Mouse (Mus musculus) liver, adult 2 months (tissue): Measurements from ENCODE around the gene Prr7.
"Not testable (repeated sequence)": the region's sequence is repeated elsewhere in the genome, so short reads cannot be mapped to it uniquely, and the experiment has no call there.

ENCODE experiments used
- CTCF ChIP-seq: fragments of 200-500 bp; IDR thresholded peaks from 2 replicates; pipeline ENCODE4 v1.5.1; 2011; ENCODE audit warnings: low read depth, low read length, control low read depth
- POLR2A ChIP-seq: fragments of 200-500 bp; IDR thresholded peaks from 2 replicates; pipeline ENCODE4 v1.6.1; 2011; ENCODE audit warnings: low read length, control low read depth; ENCODE audit not compliant: insufficient read depth; ENCODE audit errors: extremely low read depth

DNA sequence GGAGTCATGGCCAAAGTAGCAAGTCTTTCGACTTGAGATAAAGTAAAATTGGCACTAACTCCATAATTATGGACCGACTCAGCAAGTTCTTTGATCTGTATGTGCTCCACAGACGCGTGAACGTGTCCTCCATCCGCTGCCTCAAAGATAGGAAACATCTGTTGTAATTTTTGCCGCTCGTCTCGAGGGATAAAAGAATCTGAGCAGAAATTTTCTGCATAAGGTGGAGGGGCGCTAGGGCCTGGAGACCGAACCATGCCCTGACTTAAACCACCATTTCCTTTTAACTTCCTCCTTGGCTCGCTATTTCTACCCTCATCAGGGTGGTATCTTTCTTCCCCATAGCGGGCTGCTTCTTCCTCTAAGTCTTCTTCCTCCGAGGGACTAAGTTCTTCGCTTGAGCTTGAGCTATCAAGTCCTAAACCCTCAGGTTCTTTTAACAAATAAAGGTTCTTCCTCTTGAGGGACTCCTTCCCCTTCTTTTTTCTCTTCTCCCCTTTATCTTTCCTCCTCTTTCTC is 26.9 kb upstream of the Prr7 start:
- not testable (repeated sequence) for TF ChIP-seq POLR2A, CTCF
